Mouse (Mus musculus) cerebellum, adult 11-12 months (tissue): Measurements from ENCODE around the gene Fbxl15.

Experiments used
- DNase-seq: peaks from one replicate; pipeline ENCODE4 v3.0.0; 2022

Gene Fbxl15

GRCm38 (mm10) chr19:46348761-46349458 lies 20.9 kb downstream of the Fbxl15 start:
- peak; percentile 94 for DNase-seq

DNA sequence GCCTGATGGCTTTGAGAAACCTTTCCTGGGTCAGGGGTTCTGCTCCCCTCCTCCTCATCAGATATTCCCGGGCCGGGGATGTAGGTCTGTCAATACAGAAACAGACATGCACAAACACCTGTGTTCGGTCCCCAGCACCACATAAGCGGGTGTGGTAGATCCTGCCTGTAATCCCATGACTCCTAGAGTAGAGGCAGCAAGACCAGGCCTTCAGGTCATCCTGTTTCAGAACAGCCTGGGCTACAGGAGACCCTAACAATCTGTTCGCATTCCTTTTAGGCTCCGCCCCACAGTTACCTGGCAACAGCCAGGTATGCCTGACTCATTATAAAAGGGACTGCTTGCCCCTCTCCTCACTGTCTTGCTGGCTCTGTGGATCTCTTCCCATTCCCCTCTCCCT lies 21.6 kb downstream of the Fbxl15 start:
- DNase-seq: peak; percentile 62

- DNase-seq: peak; percentile 68
Observed at GRCm38 (mm10) chr19:46350168-46350932, 22.4 kb downstream of the Fbxl15 start, which contains the start of gene 2310034G01Rik. 2310034G01Rik (minus strand) TSS chr19:46350302.

DNA sequence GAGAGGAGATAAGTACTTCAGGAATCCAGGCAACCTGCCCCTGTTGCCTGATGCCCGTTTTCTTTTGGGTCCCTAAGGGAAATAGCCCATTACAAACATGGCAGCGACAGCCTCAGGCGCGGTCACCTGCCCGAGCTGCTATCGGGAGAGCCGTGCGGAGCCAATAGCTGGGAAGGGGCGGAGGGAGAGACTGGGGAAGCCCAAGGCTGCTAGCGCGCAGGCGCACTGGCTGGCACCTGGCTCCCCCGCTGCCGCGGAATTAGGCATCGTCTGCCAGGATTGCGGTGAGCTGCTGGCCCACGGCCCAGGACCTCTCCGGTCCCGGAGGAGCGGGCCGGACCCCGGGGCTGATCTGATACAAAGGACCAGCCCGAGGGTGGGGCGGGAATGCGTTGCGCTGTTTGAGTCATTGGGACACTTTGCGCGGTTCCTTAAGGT lies 28.7 kb downstream of the Fbxl15 start:
- peak; percentile 97 for DNase-seq

- DNase-seq: no peak
Observed at GRCm38 (mm10) chr19:46357344-46358280, 29.6 kb downstream of the Fbxl15 start.

GRCm38 (mm10) chr19:46358381-46358780 lies 30.4 kb downstream of the Fbxl15 start:
- no peak for DNase-seq

DNA sequence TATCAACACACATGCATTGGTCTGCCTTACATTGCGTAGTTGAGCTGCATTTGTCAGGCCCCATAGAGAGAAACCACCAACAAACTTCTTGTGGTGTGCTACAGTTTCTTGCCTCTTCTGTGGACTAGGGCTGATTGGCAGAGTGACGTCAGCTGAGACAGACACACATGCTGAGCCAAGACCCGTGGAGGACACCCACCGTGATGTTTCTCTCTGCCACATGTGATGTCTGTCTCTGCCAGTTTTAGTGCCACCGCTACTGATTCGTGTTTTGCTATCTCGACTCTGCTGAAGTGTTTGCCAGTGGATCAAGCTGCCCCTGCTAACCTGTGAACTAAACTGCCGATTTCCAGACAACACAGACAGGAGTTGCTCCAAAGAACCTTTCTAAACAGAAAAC lies 34.1 kb downstream of the Fbxl15 start:
- DNase-seq: no peak

- no peak for DNase-seq
Observed at GRCm38 (mm10) chr19:46363294-46364009, 35.5 kb downstream of the Fbxl15 start.

GRCm38 (mm10) chr19:46367798-46368590 lies 40.0 kb downstream of the Fbxl15 start:
- no peak for DNase-seq

- peak; percentile 73 for DNase-seq
Observed at GRCm38 (mm10) chr19:46369204-46369603, 41.2 kb downstream of the Fbxl15 start.

GRCm38 (mm10) chr19:46374477-46375088 lies 46.6 kb downstream of the Fbxl15 start:
- no peak for DNase-seq

DNA sequence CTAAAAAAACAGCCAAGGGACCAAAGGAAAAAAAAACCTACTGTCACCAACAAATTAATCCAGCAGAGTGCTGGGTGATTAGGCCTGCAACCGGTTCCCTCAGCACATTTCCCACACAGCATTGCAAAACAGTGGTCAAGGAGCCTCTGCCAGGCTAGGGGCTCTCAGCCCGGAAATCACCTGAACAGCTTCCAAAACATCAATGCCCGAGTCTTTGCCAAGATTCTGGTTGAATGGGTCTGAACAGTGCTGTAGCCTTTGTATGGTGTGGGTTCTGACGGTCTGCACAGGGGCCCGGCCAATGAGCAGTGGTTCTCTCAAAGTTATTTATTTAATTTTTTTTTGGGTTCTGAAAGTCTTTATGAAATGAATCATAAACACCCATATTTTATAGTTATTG lies 47.5 kb downstream of the Fbxl15 start:
- no peak for DNase-seq

GRCm38 (mm10) chr19:46375891-46376290 lies 47.9 kb downstream of the Fbxl15 start:
- no peak for DNase-seq
